Mouse (Mus musculus) neural tube, embryonic 10.5 days (tissue): ENCODE results near the gene Ubap1.

ENCODE experiments used
- DNase-seq: peaks from one replicate; pipeline ENCODE4 v3.0.0-alpha.2; 2017; ENCODE audit warnings: low spot score; ENCODE audit errors: extremely low spot score

The Ubap1 gene

DNA sequence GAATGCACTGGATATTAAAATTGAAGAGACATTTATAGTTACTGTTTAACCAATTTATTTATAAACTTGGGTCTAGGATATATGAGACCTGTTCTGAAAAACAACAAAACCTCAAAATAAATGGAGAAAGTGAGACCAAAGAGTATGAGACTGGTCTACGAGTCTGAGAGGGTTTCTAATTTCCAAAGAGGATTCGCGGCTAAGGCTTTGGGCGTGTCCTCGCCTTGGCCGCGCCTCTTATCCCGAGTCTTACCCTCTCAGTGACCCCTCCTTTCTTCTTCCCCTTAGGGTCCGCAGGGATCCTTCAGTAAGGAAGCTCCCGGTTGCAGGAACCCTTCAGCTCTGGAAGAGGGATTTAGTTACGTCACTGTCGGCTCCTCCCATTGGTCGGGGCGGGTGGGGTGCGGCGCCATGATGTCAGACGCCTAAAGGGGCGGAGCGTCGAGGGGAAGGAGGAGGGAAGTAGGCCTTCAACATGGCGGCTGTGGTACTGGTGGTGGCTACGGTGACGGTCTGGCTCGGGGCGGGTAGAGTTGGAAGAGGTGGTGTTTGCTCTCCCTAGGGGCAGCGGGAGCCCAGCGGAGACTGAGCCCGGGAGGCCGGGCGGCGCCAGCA is at the start of gene Ubap1:
TSS of gene Ubap1 (plus strand) at position 413 of the 615 bp plus-strand sequence.
- DNase-seq: peak; percentile 96

DNA sequence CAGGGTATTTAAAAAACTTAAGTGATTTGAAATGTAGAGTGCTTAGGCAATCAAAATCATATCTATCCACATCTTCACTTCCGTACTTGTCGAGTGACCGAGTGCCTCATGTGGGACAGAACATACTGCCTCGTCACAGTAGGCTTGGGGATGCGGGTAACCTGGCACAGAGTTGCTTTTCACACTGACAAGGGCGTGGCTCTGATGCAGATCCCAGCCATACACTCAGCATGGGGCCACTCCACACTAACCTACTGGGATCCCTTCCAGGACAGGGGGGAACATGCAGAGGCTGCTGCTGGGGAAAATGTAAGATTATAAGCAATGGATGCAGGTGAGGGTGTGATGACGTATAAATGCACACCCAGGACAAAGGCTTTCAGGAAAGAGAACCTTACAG is 45.1 kb upstream of the Ubap1 start:
- DNase-seq: no peak

DNA sequence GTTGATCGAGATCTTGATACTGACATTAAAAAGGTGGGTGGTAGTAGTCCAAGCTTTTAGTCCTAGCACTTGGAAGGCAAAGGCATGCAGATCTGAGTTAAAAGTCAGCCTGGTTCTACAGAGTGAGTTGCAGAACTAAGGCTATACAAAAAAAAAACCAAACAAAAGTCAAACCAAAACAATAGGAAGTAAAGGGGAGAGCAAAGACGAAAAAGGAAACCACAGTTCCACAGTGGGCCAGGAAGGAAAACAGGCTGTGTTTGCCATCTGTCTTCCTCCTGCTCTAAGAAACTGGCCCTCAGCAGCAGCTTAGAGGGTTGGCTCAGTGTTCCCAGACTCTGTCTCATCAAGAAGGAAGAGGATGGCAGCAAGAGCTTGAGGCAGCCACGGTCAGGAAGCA is 44.5 kb upstream of the Ubap1 start:
- DNase-seq: no peak

DNA sequence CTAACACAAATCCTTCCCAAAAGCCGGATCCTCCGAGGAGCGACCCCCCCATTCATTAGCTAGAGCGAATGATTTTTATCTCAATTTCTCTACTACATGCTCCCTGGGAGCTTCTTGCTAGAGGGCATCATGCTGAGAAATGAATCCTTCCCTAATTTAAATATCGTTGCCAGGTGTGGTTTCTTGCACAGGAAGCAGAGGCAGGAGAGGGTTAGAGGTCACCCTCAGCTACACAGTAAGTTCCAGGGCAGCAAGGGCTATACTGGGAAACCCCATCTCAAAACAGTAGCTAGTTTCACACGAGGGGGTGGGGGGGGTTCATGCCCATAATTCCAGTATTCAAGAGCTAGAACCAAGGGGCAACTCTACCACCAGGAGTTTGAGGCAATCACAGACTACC is 41.4 kb upstream of the Ubap1 start:
- DNase-seq: no peak

DNA sequence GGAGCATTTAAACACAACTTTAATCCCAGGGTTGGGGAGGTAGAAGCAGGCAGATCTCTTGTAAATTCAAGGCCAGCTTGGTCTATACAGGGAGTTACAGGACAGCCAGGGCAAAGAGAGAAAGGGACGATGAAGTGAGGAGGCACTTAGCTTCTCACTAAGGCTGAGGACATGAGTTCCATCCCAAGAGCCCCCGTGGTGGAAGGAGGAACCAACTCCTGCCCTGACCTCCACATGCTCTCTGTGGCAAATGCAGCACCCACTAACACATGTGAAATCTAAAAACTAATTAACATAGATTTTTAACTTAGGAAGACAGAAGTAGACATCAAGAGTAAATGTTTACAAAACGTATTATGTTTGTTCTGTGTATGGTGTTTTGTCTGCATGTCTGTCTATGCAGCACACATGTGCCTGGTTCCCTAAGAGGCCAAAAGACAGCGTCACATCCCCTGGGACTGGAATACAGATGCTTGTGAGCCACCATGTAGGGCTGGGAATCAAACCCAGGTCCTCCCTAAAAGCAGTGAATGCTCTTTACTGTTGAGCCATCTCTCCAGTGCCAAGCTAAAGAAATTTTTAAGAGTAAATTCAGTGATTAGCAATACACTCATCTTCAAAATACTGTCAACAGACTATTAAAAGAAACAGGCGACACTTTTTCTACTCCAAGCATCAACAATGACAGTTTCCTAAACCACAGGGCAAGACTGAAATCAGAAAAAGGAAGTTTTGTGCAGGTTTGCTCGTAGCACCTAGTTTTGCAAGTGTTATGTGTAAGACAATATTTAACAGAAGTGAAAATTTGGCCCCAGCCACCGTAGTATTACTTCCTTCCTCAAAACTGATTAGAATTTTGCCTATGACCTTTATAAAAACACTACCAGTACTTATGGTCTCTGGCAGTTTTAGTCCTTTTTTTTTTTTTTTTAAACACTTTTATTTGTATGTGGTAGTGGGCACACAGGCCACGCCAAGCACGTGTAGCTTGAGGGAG is 37.9 kb upstream of the Ubap1 start:
- DNase-seq: no peak

DNA sequence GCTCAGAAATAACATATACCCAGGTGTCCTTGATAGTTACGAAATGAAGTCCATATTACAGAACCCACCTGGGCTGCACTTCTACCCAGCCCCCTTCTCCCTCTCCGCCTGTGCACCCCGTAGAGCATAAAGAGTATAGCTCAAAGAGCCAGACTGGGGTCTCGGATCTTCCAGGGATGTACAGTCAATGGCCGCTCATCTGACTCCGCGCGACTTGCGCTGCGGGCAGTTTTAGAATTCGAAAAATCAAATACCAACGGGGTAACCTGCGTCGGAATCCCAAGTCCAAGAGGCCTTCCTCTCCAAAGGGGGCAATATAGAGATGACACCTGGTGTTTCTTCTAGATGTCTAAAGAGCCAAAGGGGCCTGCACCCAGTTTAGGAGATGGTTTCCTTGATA is 35.1 kb upstream of the Ubap1 start:
- DNase-seq: no peak

DNA sequence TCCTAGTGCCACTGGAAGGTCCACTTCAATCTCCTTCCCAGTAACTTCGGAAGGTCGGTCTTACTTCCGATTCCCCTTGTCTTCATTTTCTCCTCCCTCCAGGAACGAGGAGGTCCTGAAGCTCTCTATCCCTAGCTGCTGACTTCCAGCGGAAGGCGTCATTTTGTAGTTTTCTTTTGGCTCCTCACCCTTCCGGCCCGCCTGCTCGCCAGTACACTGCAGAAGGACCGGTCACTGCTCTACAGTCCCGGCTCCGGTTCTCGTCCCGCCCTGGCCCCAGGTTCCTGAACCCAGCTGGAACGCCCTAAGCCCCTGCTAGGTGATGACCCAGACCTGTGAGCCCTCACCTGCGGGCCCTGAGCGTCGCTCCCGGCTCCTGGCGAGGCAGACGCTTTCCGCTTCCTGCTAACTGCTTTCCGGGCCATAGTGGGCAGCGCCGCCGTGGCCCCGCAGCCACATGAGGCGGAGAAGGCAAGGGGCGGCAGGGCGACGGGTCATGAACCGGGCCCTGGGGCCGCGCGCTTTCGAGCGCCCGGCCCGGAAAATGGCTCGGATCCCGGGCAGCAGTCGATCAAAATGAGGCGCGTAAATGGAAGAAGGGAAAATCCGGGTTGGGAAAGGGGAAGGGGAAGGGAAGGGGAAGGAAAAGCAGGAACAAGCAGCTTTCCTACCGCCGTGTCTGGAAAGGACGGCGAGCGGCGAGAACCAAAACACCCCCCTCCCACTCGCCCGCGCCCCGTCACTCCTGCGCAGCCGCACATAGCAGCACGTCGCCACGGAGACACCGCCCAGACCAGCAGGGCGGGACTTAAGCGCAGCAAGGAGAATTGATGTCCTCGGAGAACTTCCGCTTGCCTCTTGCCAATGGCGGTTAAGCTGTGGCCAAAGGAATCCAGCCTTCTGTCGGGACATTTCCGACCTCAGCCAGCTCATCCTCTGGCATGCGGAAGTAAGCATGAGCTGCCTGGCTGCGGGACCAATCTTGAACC is 34.4 kb upstream of the Ubap1 start, which contains the start of gene Dcaf12:
TSS of gene Dcaf12 (minus strand) at position 749 of the 989 bp plus-strand sequence.
- peak; percentile 91 for DNase-seq

DNA sequence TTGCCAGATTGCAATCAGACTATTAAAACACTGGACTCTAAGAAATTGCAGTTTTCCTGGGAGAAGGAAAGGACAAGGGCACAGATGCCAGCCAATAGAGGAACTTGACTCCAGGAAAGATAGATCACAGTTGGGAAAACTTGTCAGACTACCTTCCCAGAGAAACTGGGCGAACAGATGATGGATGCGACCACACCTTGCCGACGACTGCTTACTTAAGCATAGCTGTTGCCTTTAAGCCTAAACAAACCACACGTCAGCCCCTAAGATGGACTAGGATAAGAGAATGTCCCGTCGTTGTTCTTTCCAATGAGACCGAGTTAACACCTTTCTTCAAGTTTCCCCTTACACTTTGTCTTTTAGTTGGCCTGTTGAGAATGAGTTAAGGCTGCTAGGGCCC is 33.6 kb upstream of the Ubap1 start:
- no peak for DNase-seq

DNA sequence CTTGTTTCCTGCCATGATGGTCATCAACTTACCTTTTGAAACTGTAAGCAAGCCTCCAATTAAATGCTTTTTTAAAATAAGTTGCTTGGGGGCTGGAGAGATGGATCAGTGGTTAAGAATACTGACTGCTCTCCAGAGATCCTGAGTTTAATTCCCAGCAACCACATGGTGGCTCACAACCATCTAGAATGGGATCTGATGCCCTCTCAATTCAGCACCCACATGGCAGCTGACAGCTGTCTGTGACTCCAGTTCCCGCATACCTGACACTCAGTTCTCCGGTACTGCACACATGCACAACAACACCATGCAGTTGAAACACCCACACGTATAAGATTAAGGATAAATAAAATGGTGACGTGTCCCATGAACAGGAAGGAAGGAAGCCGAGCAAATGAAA is 30.5 kb upstream of the Ubap1 start:
- no peak for DNase-seq

DNA sequence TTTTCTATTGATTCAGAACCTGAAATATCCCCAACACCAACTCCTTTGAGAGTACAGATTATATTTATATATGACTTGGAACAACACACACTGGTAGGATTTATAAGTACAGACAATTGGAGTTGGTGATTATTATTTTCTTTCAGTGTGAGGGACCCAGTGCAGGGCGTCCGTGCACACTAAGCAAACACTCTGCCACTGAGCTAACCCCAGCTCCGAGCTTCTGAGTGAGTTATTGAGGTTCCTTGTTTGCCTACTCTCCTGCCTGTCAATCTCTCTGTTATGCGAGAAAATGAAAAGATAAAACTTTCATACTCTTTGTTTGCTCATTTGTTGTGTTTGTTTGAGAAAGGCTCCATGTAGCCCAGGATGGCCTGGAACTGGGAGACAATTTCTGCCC is 27.8 kb upstream of the Ubap1 start:
- no peak for DNase-seq

DNA sequence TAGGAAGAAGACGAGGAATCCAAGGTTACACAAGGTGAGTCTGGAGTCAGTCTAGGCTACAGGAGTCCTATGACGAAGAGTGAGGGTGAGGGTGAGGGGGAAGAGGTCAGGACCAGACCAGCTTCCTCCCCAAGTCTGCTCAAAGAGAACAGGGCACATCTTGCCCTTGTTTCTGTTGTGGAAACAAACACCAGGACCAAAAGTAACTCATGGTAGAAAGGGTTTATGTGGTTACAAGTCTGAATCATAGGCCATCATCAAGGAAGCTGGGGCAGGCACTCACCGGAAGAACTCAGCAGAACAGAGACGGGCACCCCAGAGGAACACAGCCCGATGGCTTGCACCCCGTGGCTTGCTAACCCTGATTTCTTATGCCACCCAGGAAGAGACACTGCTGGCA is 21.9 kb upstream of the Ubap1 start:
- DNase-seq: no peak

DNA sequence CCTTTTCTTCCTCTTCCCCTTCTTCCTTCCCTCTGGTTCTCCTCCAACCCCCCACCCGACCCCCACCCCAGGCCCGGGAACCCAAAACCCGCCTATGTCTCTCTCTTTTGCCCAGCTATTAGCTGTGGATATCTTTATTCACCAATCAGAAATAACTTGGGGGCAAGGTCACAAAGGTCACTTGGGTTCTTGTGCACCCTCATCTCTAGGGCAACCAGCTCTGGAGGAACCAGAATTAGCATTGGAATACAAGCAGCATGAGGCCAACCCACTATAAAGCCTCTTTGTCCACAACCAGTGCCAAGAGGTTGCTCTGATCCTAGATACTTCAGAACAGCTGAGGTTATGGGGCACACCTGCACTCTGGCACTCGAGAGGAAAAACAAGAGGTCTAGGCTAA is 19.3 kb upstream of the Ubap1 start:
- DNase-seq: no peak

DNA sequence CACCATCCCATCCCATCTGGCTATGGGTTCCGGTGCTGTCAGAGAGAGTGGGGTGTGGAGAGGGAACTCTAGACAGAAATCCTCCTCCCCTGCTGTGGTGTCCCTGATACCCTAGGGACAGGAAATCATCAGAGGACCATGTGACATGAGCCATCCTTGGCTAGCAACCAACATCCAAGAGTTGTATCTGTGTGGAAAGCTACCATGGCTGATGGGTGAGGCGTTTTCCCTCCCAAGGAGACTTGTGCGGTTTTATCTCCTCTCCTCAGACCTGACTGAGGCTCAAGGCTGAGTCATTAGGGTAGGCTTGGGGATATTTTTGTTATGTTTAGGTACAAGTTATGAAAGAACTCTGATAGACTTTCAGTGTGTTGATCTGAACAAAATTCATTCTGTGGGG is 17.7 kb upstream of the Ubap1 start:
- DNase-seq: no peak

DNA sequence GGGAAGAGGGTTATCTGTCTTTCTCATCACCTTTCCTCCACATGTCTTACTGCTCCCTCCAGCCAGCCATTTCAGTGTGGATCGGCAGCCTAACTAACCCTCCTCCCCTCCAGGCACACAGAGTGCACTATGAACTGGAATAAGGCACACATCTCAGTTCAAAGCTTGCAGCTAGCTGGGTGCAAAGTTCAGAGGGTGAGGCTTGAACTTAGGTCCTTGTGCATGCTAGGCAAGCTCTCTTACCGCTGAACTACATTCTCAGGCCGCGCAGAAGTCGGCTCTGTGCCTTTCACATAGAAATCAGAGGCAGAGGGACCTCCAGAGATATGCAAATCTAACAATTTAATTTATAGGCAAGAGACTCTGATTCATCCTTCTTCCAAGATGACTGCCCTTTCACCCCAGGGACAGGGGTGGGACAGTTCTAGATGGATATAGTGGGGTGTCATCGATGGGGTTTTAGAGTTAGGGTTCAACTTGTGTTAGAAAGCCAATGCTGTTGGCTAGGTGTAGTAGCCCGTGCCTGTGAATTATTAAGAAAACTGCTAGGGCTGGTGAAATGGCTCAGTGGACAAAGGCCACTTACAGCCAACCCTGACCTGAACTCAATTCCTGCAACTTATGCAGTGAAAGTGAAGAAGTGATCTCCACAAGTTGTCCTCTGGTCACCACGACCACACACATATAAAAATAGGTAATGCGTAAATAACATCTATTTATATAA is 16.9 kb upstream of the Ubap1 start:
- no peak for DNase-seq

DNA sequence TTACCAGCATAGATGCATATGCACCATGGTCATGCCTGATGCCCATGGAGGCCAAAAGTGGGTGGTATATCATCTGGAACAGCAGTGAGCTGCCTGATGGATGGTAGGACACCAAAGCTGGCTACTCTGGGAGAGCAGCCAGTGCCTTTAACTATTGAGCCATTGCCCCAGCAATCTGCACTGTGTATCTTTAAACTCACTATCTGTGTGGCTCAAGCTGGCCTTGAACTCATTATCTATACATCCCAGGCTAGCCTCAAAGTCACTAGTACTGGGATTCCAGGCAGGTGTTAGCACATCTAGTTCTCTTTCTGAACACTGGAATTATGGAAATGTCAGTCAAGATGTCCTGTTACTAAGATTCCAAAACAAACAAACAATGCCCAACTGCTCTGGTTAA is 12.2 kb upstream of the Ubap1 start:
- no peak for DNase-seq

DNA sequence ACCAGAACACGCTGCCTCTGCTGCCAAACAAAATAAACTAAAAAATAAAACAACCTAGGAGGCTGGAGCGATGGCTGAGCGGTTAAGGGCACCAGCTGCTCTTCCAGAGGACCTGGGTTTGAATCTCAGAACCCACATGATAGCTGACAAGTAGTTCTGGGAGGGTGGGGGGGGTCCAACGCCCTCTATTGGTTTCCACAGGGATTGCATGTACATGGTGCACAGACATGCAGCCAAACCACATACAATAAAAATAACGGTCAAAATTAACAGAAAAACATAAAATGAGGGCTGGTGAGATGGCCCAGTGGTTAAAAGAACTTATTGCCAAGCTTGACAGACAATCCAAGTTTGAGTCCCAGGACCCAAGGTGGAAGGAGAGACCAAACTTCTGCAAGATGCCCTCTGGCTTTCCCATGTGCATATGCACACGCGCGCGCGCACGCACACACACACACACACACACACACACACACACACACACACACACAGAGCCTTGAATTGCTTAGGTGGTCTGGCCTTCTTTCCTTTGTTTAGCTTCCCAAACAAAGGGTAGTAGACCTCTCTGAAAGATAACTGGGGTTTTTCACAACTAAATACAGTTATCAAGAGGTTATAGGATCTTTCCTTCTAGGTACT is 7.8 kb upstream of the Ubap1 start:
- no peak for DNase-seq

DNA sequence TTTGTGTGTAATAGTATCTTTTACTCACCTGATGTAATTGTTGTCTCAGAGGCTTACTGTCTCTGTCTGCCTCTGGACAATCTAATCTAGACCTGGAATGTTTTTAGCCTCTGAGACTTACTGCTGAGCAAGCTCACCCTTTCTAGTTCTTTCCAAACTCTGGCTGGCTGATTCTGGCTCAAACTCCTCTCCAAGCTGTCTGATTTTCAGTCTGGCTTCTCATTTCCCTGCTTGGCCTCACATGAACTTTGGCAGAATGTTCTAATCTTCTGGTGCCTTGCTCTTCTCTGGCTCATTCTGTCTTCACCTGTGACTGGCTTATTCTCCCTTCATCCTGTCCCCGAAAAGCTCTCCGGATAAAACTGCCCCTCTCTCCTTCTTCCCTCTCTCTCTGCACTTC is 2.8 kb upstream of the Ubap1 start:
- no peak for DNase-seq

DNA sequence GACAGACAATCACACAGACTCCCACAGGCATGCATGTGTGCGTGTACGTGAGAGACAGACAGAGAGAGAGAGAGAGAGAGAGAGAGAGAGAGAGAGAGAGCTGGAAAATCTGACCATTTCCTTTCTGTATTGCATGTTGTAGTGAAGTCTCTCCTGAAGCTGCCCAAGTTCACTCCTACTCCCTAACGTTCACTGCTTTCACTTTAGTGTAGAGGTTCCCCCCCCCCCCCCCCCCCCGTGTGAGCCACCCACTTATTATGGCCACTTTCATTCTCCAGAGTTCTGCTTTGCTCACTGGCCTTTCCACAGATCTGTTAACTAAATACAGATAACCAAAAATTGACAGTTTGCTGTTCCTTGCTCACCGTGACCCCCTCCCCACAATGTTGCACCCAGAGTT is 957 bp upstream of the Ubap1 start:
- no peak for DNase-seq

DNA sequence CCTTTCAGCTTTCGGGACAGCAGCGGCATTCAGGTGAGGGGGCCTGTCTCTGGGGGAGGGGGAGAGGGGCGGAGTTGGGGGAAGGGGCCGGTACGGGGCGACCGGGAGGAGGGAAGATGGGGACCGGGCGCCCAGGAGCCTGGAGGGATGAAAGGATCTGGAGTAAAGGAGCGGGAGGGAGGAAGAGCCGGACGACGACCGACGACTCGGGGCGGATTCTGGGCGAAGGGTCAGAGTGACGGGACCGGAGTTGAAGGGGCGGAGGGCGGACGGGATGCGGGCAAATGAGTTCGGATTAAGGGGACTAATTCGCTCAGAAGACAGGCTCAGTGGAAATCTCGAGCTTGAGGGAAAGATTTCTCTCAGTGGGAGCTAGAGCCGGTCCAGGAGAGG is 399 bp downstream of the Ubap1 start:
- no peak for DNase-seq

DNA sequence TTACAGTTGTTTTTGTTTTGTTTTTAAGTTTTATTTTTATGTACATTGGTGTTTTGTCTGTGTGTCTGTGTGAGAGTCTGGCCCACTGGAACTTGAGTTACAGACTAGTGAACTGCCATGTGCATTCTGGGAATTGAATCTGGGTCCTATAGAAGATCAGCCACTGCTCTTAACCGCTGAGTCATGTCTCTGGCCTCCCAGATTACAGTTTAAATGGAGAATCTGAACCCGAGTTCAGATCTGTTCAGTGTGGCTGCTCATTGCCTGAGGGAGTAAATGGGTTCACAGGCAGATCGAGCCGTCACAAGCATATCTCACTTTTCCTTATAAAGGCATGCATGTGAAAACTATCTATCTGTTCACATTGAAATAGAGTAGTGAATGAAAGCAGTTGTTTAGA is 4.0 kb downstream of the Ubap1 start:
- no peak for DNase-seq
